10 mouse cellular contexts compared by ENCODE assay signal in the genomic region with DNA sequence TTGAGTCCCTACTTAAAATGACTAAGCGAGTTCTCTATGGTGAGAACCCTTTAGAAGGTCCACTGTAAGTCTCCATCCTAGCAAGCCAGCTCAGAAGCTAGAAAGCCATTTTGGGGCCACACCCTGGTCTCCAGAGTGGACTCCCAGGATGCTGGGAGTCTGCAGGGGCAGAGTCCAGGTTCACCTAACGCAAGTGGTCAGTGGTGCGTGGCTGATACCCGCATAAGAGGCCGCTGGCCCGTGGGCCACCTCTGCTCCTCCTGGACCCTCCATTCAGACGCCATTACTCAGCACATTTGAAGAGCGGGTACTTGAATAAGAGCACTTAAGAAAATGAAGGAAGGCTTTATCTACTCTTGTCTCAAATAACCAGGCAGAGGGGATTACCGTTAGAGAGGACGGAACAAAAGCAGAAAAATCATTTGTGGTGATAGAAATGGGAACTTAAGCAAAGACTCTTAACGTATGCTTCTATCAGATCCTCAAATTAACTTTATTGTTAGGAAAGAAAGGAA.
DNase-seq lines count a peak whose midpoint lies in the region; ATAC-seq and TF ChIP-seq lines count a peak whose summit lies in the region.
"Had no signal": no experiment of that assay in that cellular context is flagged by ENCODE, and none has a peak within 500 bp of the region (broad histone marks: within the 10 kb centered on the region; RNA-seq: fewer than 3 reads in every experiment).

No protein-coding gene starts in this region.

- no peaks in the 10 kb centered on the region for H3K4me1 ChIP-seq in lung, embryonic 14.5 days (ENCODE audit: insufficient read depth)
- peaks cover 6% of the 10 kb centered on the region; the same call in 1 of the 2 replicates for H3K4me1 ChIP-seq in forebrain, postnatal 0 days (ENCODE audit: insufficient read depth)
- H3K4me1 ChIP-seq in stomach, embryonic 14.5 days (ENCODE audit: control insufficient read depth, insufficient read depth, low read length): no peaks in the 10 kb centered on the region
- H3K4me1 ChIP-seq in liver, embryonic 11.5 days (replicated peaks; ENCODE audit: control insufficient read depth, insufficient read depth, low read length): no peaks in the 10 kb centered on the region

- 24% methylated on average over 11 of the region's 11 CpGs for WGBS in lung, embryonic 14.5 days
- 12% methylated on average over 11 of the region's 11 CpGs for WGBS in forebrain, postnatal 0 days
- 36% methylated on average over 11 of the region's 11 CpGs for WGBS in stomach, embryonic 14.5 days
- WGBS in liver, embryonic 11.5 days: 31% methylated on average over 11 of the region's 11 CpGs

- H3K36me3 ChIP-seq in lung, embryonic 14.5 days (ENCODE audit: insufficient read depth): no peaks in the 10 kb centered on the region
- no peaks in the 10 kb centered on the region for H3K36me3 ChIP-seq in forebrain, postnatal 0 days (ENCODE audit: insufficient read depth)
- H3K36me3 ChIP-seq in stomach, embryonic 14.5 days (ENCODE audit: control insufficient read depth, insufficient read depth, low read length): no peaks in the 10 kb centered on the region
- no peaks in the 10 kb centered on the region for H3K36me3 ChIP-seq in liver, embryonic 11.5 days (ENCODE audit: control insufficient read depth, insufficient read depth, low read length)
- H3K36me3 ChIP-seq: G1E had no signal

- peak; percentile 28 for DNase-seq in lung, embryonic 14.5 days
- DNase-seq in lung, postnatal 10 days: no peak
- DNase-seq in forebrain, postnatal 0 days: peak; percentile 11
- peak; percentile 26 to 52 for DNase-seq in kidney, postnatal 36 days
- DNase-seq in adrenal gland, postnatal 36 days: no peak
- DNase-seq in left cerebral cortex, postnatal 4 days: no peak
- no peak for DNase-seq in liver, embryonic 11.5 days (ENCODE audit: low spot score)

- ATAC-seq in lung, embryonic 14.5 days (ENCODE audit: insufficient read depth): no peak
- no peak for ATAC-seq in forebrain, postnatal 0 days
- no peak for ATAC-seq in stomach, embryonic 14.5 days (ENCODE audit: insufficient number of reproducible peaks, insufficient read depth, low FRiP score, low read depth)
- ATAC-seq in liver, embryonic 11.5 days (replicated peaks; ENCODE audit: low FRiP score): no peak

- H3K9ac ChIP-seq in lung, embryonic 14.5 days: no peak overlapping the region; the same call in 1 of the 2 replicates
- peak overlapping the region; percentile 42; the same call in 1 of the 2 replicates for H3K9ac ChIP-seq in forebrain, postnatal 0 days
- no peak overlapping the region for H3K9ac ChIP-seq in stomach, embryonic 14.5 days (replicated peaks; ENCODE audit: low read depth, low read length)
- no peak overlapping the region for H3K9ac ChIP-seq in liver, embryonic 11.5 days (ENCODE audit: low read depth, low read length)

- peak overlapping the region; percentile 46 for H3K4me2 ChIP-seq in lung, embryonic 14.5 days
- H3K4me2 ChIP-seq in forebrain, postnatal 0 days (ENCODE audit: low read depth): peak overlapping the region; percentile 49
- peak overlapping the region; percentile 41; the same call in 1 of the 2 replicates for H3K4me2 ChIP-seq in stomach, embryonic 14.5 days (replicated peaks; ENCODE audit: low read depth, low read length)
- H3K4me2 ChIP-seq in liver, embryonic 11.5 days: no peak overlapping the region

- H3K27ac ChIP-seq in lung, embryonic 14.5 days (ENCODE audit: low read depth): no peak overlapping the region; the same call in 1 of the 2 replicates
- H3K27ac ChIP-seq in forebrain, postnatal 0 days (ENCODE audit: low read depth, low read length): no peak overlapping the region
- no peak overlapping the region for H3K27ac ChIP-seq in stomach, embryonic 14.5 days (ENCODE audit: low read length)
- H3K27ac ChIP-seq in liver, embryonic 11.5 days (ENCODE audit: low read depth, low read length): no peak overlapping the region
- H3K27ac ChIP-seq: macrophage had no signal

- H3K9me3 ChIP-seq in lung, embryonic 14.5 days (ENCODE audit: low read depth, low read length): no peaks in the 10 kb centered on the region
- H3K9me3 ChIP-seq in forebrain, postnatal 0 days (ENCODE audit: low read length): no peaks in the 10 kb centered on the region
- no peaks in the 10 kb centered on the region for H3K9me3 ChIP-seq in stomach, embryonic 14.5 days (ENCODE audit: control insufficient read depth, low read depth, low read length)
- no peaks in the 10 kb centered on the region for H3K9me3 ChIP-seq in liver, embryonic 11.5 days (ENCODE audit: control insufficient read depth, low read length)

- H3K27me3 ChIP-seq in lung, embryonic 14.5 days (ENCODE audit: insufficient read depth, low read length): no peaks in the 10 kb centered on the region; the same call in 1 of the 2 replicates
- H3K27me3 ChIP-seq in forebrain, postnatal 0 days (ENCODE audit: insufficient read depth, low read length): peaks cover 20% of the 10 kb centered on the region; the same call in 1 of the 2 replicates
- H3K27me3 ChIP-seq in stomach, embryonic 14.5 days (ENCODE audit: control insufficient read depth, insufficient read depth, low read length): no peaks in the 10 kb centered on the region
- peaks cover 2% of the 10 kb centered on the region; the same call in 1 of the 2 replicates for H3K27me3 ChIP-seq in liver, embryonic 11.5 days (replicated peaks; ENCODE audit: control insufficient read depth, insufficient read depth, low read length)

- TF ChIP-seq CTCF in lung, embryonic 14.5 days (IDR thresholded peaks at IDR 0.05; ENCODE audit: low read depth): no peak
- TF ChIP-seq CTCF in forebrain, postnatal 0 days (IDR thresholded peaks at IDR 0.05; ENCODE audit: low read depth): no peak

- H3K4me3 ChIP-seq in lung, embryonic 14.5 days (ENCODE audit: low read depth, low read length): peak overlapping the region; percentile 14; the same call in 1 of the 2 replicates
- peak overlapping the region; percentile 34 for H3K4me3 ChIP-seq in forebrain, postnatal 0 days (ENCODE audit: low read depth, low read length)
- H3K4me3 ChIP-seq in stomach, embryonic 14.5 days (ENCODE audit: low read depth, low read length): no peak overlapping the region
- no peak overlapping the region for H3K4me3 ChIP-seq in liver, embryonic 11.5 days (ENCODE audit: low read depth, low read length)

- intact Hi-C loops in left cerebral cortex, postnatal 4 days (cut with DNase I): loop anchor here (5.0 kb wide), 2 partner anchors 498 to 1163 kb away; no protein-coding TSS in a partner anchor

Comparison
In these comparisons a context has a peak if more than half of its experiments do, and no peak if none do; other contexts are left out.
1. DNase-seq: peak in lung, embryonic 14.5 days (single experiment), forebrain, postnatal 0 days (single experiment) and kidney, postnatal 36 days (2 of 2); none in lung, postnatal 10 days (single experiment), adrenal gland, postnatal 36 days (0 of 2), left cerebral cortex, postnatal 4 days (single experiment) and liver, embryonic 11.5 days (single experiment).
2. H3K4me3 ChIP-seq: peak in lung, embryonic 14.5 days (single experiment) and forebrain, postnatal 0 days (single experiment); none in stomach, embryonic 14.5 days (single experiment) and liver, embryonic 11.5 days (single experiment).